Mouse (Mus musculus): Measurements from ENCODE around the gene Wdsub1.

DNA sequence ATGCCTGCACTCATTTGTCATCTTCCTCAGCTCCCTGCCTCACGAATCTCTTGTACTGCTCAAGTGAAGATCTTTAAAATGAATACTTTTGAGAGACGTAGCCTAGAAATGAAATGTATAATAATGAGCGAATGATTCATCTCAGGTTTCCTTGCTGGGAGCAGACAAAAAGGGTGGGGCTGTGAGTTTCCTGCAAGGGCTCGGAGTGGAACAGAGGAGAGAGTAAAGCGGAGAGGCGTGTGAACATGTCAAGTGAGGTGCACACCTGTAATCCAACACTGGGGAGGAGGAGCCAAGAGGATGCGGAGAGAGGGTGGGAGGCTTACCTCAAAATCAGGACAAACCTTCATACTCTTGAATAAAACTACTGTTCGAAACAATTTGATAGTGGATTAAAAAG lies 14.4 kb upstream of the Wdsub1 start:
- TF ChIP-seq CTCF (IDR thresholded peaks at IDR 0.05; ENCODE audit: low read depth, low read length) (no peak), POLR2A (IDR thresholded peaks at IDR 0.05; ENCODE audit: extremely low read depth, insufficient read depth, low read length) (no peak)
